Mouse (Mus musculus): ENCODE measurements around the gene Hras. TPM values are rescaled to one million over a fixed set of nuclear protein-coding genes. Genes with fewer than 3 reads are reported as not detected.
A peak's percentile ranks its signal among the peaks of the same experiment; 100 is the strongest.

The Hras gene
- 83.0 and 98.2 TPM in 2 replicates for polyA plus RNA-seq (2015; fragmentation: Nextera tagmentation; extraction: Ambion mirVana)

DNA sequence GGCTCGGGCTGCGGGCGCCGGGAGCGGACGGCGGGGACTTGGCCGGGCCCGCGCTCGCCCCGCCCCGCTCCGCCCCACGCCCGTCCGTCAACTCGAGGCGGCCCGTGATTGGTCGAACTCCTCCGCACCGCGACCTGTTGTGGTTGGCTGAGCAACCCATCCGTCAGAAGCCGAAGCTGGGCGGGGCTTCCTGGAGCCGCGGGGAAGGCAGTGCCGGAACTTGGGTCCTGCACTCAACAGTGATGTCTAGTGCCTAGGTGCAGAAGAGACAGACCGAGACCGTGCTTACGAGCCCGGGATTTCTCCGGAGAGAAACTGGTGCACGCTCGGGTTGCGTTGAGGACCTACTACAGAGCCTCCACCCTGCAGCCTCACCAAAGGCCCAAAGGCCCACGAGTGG is at the start of gene Hras, which contains the start of gene Lrrc56:
Hras (minus strand) TSS at position 58 of the 400 bp plus-strand sequence.
Lrrc56 (plus strand) TSS at position 210 of the 400 bp plus-strand sequence.
- no peaks in the 10 kb centered on the region for H3K9me3 ChIP-seq (replicated peaks)
- H3K4me3 ChIP-seq (replicated peaks) = peak within 1 kb of the TSS; percentile 91
- H3K27ac ChIP-seq (replicated peaks) = peak within 1 kb of the TSS; percentile 94
- H3K4me1 ChIP-seq (replicated peaks) = peaks cover 73% of the 10 kb centered on the region
- peak within 1 kb of the TSS; percentile 96 for H3K4me2 ChIP-seq
- H3K36me3 ChIP-seq (replicated peaks) = peaks cover 38% of the 10 kb centered on the region
- H3K27me3 ChIP-seq = no peaks in the 10 kb centered on the region
- H3K9ac ChIP-seq = peak within 1 kb of the TSS; percentile 99
- WGBS (ENCODE audit: insufficient replicate concordance) = under 1% methylated on average over 31 of the region's 39 CpGs
- peak; percentile 91 for ATAC-seq (ENCODE audit: insufficient read depth)

DNA sequence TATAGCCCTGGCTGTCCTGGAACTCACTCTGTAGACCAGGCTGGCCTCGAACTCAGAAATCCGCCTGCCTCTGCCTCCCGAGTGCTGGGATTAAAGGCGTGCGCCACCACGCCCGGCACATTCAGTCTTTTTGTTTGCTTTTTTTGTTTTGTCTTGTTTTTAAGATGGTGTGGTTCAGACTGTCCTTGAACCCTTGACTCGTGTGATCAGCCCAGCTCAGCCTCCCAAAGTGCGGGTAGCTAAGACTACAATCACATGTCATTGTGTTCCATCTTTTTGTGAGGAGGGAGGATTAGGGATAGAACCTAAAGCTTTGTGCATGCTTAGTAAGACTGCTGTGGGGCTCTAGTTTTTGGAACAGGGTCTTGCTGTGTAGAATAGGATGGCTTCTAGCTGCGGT is 37.7 kb upstream of the Hras start:
- peaks cover 26% of the 10 kb centered on the region for H3K4me1 ChIP-seq (replicated peaks)
- H3K27me3 ChIP-seq = no peaks in the 10 kb centered on the region
- H3K27ac ChIP-seq (replicated peaks) = no peak overlapping the region
- ATAC-seq (ENCODE audit: insufficient read depth) = no peak
- H3K9me3 ChIP-seq (replicated peaks) = no peaks in the 10 kb centered on the region
- 84% methylated on average over 10 of the region's 10 CpGs for WGBS (ENCODE audit: insufficient replicate concordance)
- H3K9ac ChIP-seq = no peak overlapping the region
- H3K4me2 ChIP-seq = no peak overlapping the region
- peaks cover 60% of the 10 kb centered on the region for H3K36me3 ChIP-seq (replicated peaks)
- H3K4me3 ChIP-seq (replicated peaks) = no peak overlapping the region

DNA sequence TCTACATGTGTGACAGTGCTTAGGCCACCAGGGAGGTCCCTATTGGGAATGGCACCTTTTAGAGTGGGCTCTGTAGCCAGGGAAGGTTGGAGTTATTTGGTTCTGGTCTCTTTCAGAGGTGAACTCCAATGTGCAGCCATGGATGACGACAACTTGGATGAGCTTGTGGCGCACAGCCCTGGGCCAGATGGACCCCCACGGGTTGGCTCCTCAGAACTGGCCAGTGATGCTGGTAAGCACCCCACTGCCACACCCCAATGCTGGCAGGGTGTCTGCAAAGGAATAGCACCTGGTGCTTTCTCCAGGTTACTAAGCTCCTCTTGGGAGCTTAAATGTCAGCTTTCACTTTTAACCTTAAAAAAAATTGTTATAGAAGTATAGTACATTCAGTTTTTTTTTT is 37.3 kb upstream of the Hras start:
- Histone ChIP-seq H3K4me3 (replicated peaks) (no peak overlapping the region; the same call in 1 of the 2 replicates), H3K27me3 (no peaks in the 10 kb centered on the region), H3K4me2 (no peak overlapping the region), H3K27ac (replicated peaks) (no peak overlapping the region), H3K9ac (no peak overlapping the region), H3K9me3 (replicated peaks) (no peaks in the 10 kb centered on the region), H3K4me1 (replicated peaks) (peaks cover 26% of the 10 kb centered on the region), H3K36me3 (replicated peaks) (peaks cover 58% of the 10 kb centered on the region)
- ATAC-seq (ENCODE audit: insufficient read depth) = no peak
- 77% methylated on average over 3 of the region's 3 CpGs for WGBS (ENCODE audit: insufficient replicate concordance)

DNA sequence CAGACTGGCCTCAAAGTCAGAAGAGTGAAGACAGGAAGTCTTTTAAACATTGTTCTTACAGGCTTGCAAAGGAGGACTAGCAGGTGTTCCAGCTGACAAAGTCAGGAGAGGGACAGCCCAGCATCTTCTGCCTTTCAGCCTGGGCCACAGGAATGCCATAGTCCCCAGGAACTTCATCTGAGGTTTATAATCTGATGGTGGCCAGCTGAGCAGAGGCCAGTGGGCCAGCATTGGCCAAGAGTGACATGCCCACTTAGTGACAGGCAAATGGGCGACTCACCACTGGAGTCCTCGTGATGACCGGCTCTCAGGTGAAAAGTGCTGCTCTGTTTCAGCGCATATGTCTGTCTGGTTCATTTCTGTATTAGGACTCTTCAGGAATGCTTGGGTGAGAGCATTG is 36.8 kb upstream of the Hras start:
- no peaks in the 10 kb centered on the region for H3K27me3 ChIP-seq
- no peak overlapping the region for H3K9ac ChIP-seq
- H3K27ac ChIP-seq (replicated peaks) = no peak overlapping the region
- ATAC-seq (ENCODE audit: insufficient read depth) = no peak
- H3K4me1 ChIP-seq (replicated peaks) = peaks cover 26% of the 10 kb centered on the region
- peak overlapping the region; percentile 71 for H3K4me3 ChIP-seq (replicated peaks)
- no peaks in the 10 kb centered on the region for H3K9me3 ChIP-seq (replicated peaks)
- peak overlapping the region; percentile 72 for H3K4me2 ChIP-seq
- H3K36me3 ChIP-seq (replicated peaks) = peaks cover 52% of the 10 kb centered on the region
- 86% methylated on average over 4 of the region's 4 CpGs for WGBS (ENCODE audit: insufficient replicate concordance)

DNA sequence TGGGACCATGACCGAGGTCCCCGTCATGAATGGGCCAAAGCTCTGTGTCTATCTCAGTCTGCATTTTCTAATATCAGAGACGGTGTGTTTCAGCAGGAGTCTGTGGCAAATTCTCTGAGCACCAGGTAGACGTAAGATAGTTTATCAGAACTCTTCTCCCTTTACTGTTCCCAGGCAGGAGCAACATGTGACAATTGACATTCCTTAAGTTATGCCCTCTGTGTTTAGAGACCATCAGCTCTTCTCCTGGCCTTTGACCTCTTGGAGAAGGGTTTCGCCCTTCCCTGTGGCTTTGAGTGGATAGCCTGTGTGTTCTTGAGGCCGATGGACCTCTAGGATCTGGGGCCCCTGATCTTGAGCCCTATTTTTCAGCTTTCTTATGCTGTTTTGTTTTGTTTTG is 35.9 kb upstream of the Hras start:
- H3K27ac ChIP-seq (replicated peaks) = peak overlapping the region; percentile 91; the same call in 1 of the 2 replicates
- 32% methylated on average over 6 of the region's 6 CpGs for WGBS (ENCODE audit: insufficient replicate concordance)
- no peak for ATAC-seq (ENCODE audit: insufficient read depth)

DNA sequence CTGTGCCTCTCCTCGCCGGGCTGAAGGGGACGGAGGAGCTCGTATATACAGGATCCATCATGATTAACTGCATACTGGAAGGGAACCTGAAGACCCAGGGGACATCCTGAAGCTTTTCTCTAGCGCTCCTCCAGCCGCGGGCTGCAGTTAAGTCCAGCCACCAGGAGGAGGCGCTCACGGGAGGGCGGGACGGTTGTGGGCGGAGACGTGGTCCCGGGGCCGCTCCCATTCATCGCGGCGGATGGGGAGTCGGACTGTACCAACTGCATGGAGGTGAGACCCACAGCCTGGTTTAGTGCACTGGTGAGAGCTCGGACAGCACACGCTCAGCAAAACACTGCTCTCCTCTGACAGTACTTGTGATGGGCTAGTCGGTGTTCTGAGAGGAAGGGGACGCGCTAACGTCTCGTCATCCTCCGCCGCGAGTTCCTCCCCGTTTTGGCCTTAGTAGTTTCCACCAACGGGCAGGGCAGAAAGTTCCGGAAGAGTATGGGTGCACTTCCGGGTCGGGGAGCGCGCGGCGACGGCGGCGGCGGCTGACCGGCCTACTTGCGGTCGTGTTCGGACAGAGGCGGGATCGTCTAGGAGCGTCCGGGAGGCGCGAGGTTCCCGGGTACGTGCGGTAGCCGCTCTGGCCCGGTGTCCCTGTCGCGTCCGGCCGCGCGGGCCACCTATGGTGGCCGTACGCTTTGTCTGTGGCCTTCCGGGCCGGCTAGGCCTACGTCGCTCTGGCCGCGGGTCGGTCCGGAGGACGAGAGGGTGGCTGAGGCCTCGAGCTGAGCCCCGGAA is 34.7 kb upstream of the Hras start, which contains the start of gene Phrf1:
Phrf1 (plus strand) TSS at position 506 of the 789 bp plus-strand sequence.
- Histone ChIP-seq H3K9ac (peak within 1 kb of the TSS; percentile 85), H3K4me2 (peak within 1 kb of the TSS; percentile 72), H3K9me3 (replicated peaks) (no peaks in the 10 kb centered on the region), H3K4me1 (replicated peaks) (peaks cover 26% of the 10 kb centered on the region), H3K4me3 (replicated peaks) (peak within 1 kb of the TSS; percentile 71), H3K27ac (replicated peaks) (peak within 1 kb of the TSS; percentile 91), H3K27me3 (no peaks in the 10 kb centered on the region), H3K36me3 (replicated peaks) (peaks cover 31% of the 10 kb centered on the region)
- ATAC-seq (ENCODE audit: insufficient read depth) = peak; percentile 90
- WGBS (ENCODE audit: insufficient replicate concordance) = under 1% methylated on average over 76 of the region's 76 CpGs

More for the DNA sequence above, 35.9 kb upstream of the Hras start:
- Histone ChIP-seq H3K36me3 (replicated peaks) (peaks cover 44% of the 10 kb centered on the region), H3K9ac (peak overlapping the region; percentile 85), H3K4me1 (replicated peaks) (peaks cover 26% of the 10 kb centered on the region), H3K9me3 (replicated peaks) (no peaks in the 10 kb centered on the region), H3K27me3 (no peaks in the 10 kb centered on the region), H3K4me3 (replicated peaks) (peak overlapping the region; percentile 71), H3K4me2 (peak overlapping the region; percentile 72)

DNA sequence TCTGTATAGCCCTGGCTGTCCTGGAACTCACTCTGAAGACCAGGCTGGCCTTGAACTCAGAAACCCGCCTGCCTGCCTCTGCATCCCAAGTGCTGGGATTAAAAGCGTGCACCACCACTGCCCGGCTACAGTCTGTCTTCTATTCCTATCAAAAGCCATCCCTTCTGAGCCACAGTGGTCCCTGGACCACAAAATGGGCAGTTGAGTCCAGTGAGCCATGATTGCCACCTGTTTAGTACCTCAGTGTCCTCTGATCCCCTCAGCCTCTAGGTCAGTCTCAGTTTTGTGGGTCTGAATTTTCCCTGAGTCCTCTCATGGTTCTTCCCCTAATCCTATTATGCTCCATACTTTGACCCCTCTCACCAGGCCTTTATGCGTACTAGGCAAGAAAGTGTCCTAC is 34.0 kb upstream of the Hras start:
- peaks cover 31% of the 10 kb centered on the region for H3K4me1 ChIP-seq (replicated peaks)
- WGBS (ENCODE audit: insufficient replicate concordance) = 73% methylated on average over 4 of the region's 4 CpGs
- peak overlapping the region; percentile 72 for H3K4me2 ChIP-seq
- peak overlapping the region; percentile 71 for H3K4me3 ChIP-seq (replicated peaks)
- H3K9me3 ChIP-seq (replicated peaks) = no peaks in the 10 kb centered on the region
- ATAC-seq (ENCODE audit: insufficient read depth) = no peak
- no peaks in the 10 kb centered on the region for H3K27me3 ChIP-seq
- peak overlapping the region; percentile 61; the same call in 1 of the 2 replicates for H3K27ac ChIP-seq (replicated peaks)
- peaks cover 24% of the 10 kb centered on the region for H3K36me3 ChIP-seq (replicated peaks)
- peak overlapping the region; percentile 85; the same call in 1 of the 2 replicates for H3K9ac ChIP-seq

DNA sequence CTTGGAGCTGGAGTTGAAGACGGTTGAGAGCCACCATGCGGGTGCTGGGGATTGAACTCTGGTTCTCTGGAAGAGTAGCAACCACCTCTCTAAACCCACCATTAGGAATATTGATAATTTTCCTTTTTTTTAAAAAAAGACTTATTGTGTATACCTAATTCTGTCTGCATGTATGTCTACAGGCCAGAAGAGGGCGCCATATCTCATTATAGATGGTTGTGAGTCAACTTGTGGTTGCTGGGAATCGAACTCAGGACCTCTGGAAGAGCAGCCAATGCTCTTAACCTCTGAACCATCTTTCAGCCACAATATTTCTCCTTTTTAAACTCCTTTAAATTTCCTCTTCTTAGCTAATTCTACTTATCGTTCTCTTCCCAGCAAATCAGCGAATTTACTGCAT is 32.7 kb upstream of the Hras start:
- H3K4me1 ChIP-seq (replicated peaks) = peaks cover 42% of the 10 kb centered on the region
- H3K27ac ChIP-seq (replicated peaks) = no peak overlapping the region
- no peak overlapping the region for H3K4me3 ChIP-seq (replicated peaks)
- H3K9me3 ChIP-seq (replicated peaks) = no peaks in the 10 kb centered on the region
- H3K27me3 ChIP-seq = no peaks in the 10 kb centered on the region
- no peak overlapping the region for H3K4me2 ChIP-seq
- no peak for ATAC-seq (ENCODE audit: insufficient read depth)
- 75% methylated on average over 6 of the region's 6 CpGs for WGBS (ENCODE audit: insufficient replicate concordance)
- H3K36me3 ChIP-seq (replicated peaks) = peaks cover 12% of the 10 kb centered on the region
- H3K9ac ChIP-seq = no peak overlapping the region

DNA sequence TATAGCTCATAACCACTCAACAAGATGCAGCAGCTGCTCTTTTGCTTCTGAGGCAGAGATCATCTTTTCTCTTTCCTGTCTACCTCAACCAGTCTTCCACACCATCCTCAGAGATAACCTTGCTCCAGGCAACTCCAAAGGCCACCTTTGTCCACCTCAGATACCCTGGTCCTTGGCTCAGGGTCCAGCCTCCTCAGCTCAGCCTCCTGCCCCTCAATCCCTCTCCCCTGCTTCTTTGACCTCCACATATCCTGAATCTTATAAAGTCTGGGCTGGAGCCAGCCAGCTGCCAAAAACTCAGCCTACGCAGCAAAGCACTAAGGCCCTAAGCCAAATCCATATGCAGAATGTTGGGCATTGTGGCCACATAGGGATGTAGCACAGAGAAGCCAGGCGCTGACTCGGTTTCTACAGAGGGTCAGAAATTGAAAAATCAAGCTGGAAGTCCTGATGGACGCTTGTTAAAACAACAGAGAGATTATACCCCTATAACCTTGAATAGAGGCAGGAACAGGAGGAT is 29.0 kb upstream of the Hras start:
- Histone ChIP-seq H3K4me1 (replicated peaks) (peaks cover 54% of the 10 kb centered on the region), H3K27me3 (no peaks in the 10 kb centered on the region), H3K4me3 (replicated peaks) (no peak overlapping the region), H3K36me3 (replicated peaks) (peaks cover 28% of the 10 kb centered on the region), H3K27ac (replicated peaks) (peak overlapping the region; percentile 92), H3K9me3 (replicated peaks) (no peaks in the 10 kb centered on the region), H3K9ac (peak overlapping the region; percentile 64; the same call in 1 of the 2 replicates), H3K4me2 (peak overlapping the region; percentile 98)
- 77% methylated on average over 4 of the region's 4 CpGs for WGBS (ENCODE audit: insufficient replicate concordance)
- no peak for ATAC-seq (ENCODE audit: insufficient read depth)

DNA sequence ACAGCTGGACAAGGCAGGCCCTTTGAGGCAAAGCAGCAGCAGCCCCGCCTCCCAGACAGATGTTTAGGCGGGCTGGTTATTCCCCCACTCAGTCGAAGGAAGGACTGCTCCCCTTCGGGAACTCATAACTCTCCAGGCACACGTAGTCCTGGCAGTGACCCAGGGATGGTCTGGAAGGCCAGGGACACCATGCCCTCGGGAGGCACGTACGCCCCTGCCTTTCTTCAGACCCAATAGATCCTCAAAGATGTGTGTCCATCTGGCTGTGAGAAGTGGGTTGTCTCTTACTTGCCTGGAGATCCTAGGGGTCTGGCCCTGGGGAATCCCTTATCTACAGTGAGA is 28.3 kb upstream of the Hras start:
- H3K4me3 ChIP-seq (replicated peaks) = peak overlapping the region; percentile 72
- H3K27me3 ChIP-seq = no peaks in the 10 kb centered on the region
- no peak for ATAC-seq (ENCODE audit: insufficient read depth)
- H3K4me1 ChIP-seq (replicated peaks) = peaks cover 60% of the 10 kb centered on the region
- H3K9ac ChIP-seq = peak overlapping the region; percentile 64
- H3K4me2 ChIP-seq = peak overlapping the region; percentile 98
- 12% methylated on average over 8 of the region's 8 CpGs for WGBS (ENCODE audit: insufficient replicate concordance)
- no peaks in the 10 kb centered on the region for H3K9me3 ChIP-seq (replicated peaks)
- H3K27ac ChIP-seq (replicated peaks) = peak overlapping the region; percentile 92
- peaks cover 35% of the 10 kb centered on the region for H3K36me3 ChIP-seq (replicated peaks)

Data from liver, embryonic 15.5 days (tissue).